Mouse (Mus musculus) skeletal muscle tissue, adult 2 months (tissue): ENCODE measurements around the gene Arvcf.

Experiments used
- DNase-seq: peaks from one replicate; pipeline ENCODE4 v3.0.0-alpha.2; 2012; ENCODE audit warnings: low read depth, low spot score

Arvcf gene

GRCm38 (mm10) chr16:18347931-18348600 lies at the start of gene Arvcf, which contains the start of gene Tango2:
TSS of gene Arvcf (plus strand) at chr16:18348182.
TSS of gene Tango2 (minus strand) at chr16:18348103.
- DNase-seq: peak; percentile 85

GRCm38 (mm10) chr16:18308159-18308558 lies 39.8 kb upstream of the Arvcf start:
- DNase-seq: no peak

- DNase-seq: no peak
These were observed 29.0 kb upstream of the Arvcf start for GRCm38 (mm10) chr16:18318992-18319391.

GRCm38 (mm10) chr16:18321443-18321842 lies 26.5 kb upstream of the Arvcf start:
- no peak for DNase-seq

GRCm38 (mm10) chr16:18323460-18323859 lies 24.5 kb upstream of the Arvcf start:
- DNase-seq: peak; percentile 67

- DNase-seq: no peak
These were observed 24.0 kb upstream of the Arvcf start for GRCm38 (mm10) chr16:18324031-18324430.

- no peak for DNase-seq
These were observed 22.2 kb upstream of the Arvcf start for GRCm38 (mm10) chr16:18325741-18326140.

GRCm38 (mm10) chr16:18327936-18328335 lies 20.0 kb upstream of the Arvcf start:
- no peak for DNase-seq

DNA sequence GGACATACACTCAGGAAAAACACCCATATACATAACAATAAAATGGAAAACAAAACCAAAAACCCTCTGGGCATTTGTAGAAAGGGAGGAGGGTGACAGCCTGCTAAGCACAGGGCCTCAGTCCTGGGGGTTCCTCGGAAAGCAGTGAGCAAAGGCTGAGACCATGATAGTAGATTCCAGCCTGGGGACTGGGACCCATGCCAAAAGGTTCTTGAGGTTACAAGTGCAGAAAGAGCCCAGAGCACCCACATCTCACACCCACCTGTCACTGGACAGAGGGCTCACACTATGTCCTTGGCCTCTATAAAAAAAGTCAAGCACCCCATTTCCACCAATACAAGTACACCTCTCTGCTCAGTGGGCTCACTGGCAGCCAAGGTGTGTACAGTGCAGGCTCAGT lies 19.5 kb upstream of the Arvcf start:
- DNase-seq: no peak

DNA sequence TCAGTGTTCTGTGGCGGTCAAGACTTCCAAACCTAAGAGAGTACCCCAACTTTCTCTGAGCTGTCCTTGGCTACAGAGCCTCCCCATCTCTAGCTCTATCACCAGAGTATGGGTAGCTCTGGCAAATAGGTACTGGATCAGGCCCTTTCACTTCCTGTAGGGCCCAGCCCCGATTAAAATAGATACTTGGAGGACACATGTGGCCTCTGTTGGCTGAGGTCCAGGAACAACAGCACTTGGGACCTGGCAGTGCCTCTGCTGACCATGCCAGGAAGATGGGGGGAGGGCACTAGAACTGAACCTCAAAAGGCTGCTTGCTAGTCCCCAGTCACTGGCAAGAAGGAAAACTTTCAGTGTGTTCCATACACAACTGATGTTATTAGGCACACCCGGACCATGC lies 14.0 kb upstream of the Arvcf start:
- DNase-seq: peak; percentile 93

DNA sequence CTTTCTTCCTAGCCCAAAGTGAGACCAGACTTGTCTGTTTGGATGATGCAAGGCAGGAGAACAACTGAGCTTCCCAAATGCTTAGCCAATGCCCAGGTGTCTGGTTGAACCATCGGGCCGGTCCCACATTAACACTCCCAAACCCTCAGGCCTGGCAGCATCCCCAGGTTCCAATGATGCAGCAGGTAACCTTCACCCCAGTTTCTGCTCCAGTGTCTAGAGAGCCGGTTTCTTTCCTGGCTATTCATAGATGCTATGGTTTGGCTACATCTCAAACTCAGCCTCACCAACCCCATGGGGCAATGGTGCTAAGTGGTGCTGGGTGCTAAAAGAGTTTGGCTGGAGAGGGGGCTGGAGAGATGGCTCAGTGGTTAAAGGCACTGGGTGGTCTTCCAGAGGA lies 12.0 kb upstream of the Arvcf start:
- DNase-seq: no peak

GRCm38 (mm10) chr16:18337261-18337660 lies 10.7 kb upstream of the Arvcf start:
- no peak for DNase-seq

DNA sequence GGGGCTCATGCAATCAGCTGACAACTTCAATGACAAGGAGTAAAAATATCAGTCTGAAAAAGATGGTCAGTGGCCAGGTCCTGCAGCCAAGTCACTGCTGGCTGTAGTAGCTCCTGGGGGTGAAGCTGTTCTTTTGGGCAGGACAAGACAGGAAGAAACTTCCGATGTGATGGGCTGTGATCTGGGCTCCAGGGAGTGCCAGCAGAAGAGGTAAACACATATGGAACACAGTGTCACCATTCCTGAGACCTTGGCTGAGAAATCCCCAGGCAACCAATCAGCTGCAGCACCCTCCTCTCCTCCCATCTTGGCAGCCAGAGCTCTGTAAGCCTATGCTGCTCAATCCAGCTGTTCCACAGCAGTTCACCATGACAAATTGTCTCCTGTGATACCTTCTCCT lies 8.1 kb upstream of the Arvcf start:
- peak; percentile 85 for DNase-seq

- DNase-seq: no peak
These were observed 6.4 kb upstream of the Arvcf start for GRCm38 (mm10) chr16:18341605-18342004.

DNA sequence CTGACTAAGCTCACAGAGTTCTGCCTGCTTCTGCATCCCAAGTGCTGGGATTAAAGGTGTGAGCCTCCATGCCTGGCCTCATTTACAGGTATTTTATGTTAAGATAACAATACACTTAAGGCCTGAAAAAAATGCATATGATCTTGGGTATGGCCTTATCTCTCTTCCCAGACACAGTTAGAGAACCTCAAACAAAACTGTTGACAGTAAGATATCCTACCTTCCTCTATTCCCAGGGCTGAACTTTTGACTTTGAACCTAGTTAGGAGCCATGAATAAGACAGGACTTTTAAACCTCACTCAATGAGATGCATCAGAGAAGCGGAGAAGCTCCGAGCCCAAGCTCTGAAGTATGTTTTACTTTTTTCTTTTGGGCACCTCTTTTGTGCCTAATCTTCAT lies 5.9 kb upstream of the Arvcf start:
- no peak for DNase-seq

- no peak for DNase-seq
These were observed 5.1 kb upstream of the Arvcf start for GRCm38 (mm10) chr16:18342650-18343570.

DNA sequence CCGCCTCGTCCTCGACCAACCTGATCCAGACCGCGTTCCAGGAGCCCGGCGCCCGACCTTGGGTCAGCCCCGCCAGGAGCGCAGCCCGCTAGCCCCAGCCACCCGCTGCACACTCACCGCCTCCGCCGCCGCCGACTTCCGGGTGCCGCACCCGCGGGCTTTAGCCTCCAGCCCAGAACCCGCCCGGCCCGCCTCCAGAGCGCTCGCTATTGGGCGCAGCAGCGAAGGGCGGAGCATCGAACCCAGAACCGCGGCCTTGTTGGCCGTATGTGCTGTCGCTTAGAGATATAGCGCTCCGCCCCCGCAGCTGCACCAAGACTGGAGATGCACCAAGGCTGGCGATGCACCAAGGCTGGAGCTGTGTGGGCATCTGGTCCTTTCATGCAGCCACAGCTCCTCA lies 4.2 kb upstream of the Arvcf start:
- peak; percentile 94 for DNase-seq

GRCm38 (mm10) chr16:18345243-18345642 lies 2.7 kb upstream of the Arvcf start:
- peak; percentile 84 for DNase-seq

DNA sequence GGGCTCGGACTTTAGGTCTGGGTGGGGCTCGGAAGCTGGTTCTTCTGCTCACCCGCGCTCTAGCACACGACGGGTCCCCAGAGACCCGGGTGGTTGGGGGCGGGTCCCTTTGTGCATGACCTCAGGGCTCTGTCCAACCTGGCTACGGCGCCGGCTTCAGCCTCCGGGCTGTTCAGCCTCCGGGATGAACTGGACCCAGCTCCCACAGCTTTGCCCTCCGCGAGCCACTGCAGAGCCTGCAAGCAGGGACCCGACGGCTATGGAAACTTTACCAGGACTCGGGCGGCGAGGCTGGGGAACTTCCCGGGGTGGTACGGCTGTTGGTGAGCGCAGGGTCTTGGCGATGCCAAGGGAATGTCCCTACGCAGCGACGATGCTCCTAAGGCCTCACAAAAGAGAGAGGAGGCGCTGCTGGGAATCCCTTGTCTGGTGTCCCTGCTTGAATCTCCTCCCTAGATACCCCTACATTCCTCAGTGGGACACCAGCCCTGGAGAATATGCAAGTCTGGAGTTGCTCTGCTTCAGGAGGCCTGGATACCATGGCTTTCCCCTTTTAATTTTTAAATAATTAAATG lies 706 bp downstream of the Arvcf start:
- no peak for DNase-seq

- no peak for DNase-seq
These were observed 1.9 kb downstream of the Arvcf start for GRCm38 (mm10) chr16:18349761-18350325.

- DNase-seq: no peak
These were observed 3.5 kb downstream of the Arvcf start for GRCm38 (mm10) chr16:18351313-18352055.
